25 mouse cellular contexts compared by ENCODE assay signal in the genomic region with DNA sequence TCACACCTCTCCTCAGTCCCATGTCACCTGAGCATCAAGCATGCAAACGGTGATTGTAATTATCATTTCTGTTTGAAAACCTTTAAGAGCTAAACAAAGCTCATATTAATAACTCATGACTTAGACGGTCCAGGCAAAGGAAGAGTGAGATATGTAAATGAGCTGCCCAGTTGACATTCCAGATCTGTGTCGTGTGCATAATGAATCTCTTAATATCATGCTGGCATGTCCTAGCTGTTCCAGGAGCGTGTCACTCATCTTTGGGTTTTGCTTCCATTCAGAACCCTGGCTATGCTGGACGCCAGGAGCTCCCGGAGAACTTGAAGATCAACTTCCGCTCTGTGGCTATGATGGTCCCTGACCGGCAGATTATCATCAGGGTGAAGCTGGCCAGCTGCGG.
A peak's percentile ranks its signal among the peaks of the same experiment; 100 is the strongest.
DNase-seq lines count a peak whose midpoint lies in the region; ATAC-seq lines count a peak whose summit lies in the region.
"Had no signal": no experiment of that assay in that cellular context is flagged by ENCODE, and none has a peak within 500 bp of the region (broad histone marks: within the 10 kb centered on the region; RNA-seq: fewer than 3 reads in every experiment).

No protein-coding gene starts in this region.

- H3K4me2 ChIP-seq in hindbrain, embryonic 15.5 days, result no peak overlapping the region
- no peak overlapping the region for H3K4me2 ChIP-seq in hindbrain, embryonic 11.5 days (replicated peaks; ENCODE audit: low read depth, low read length)
- no peak overlapping the region for H3K4me2 ChIP-seq in hindbrain, embryonic 16.5 days (ENCODE audit: low read length)
- peak overlapping the region; percentile 9; the same call in 1 of the 2 replicates for H3K4me2 ChIP-seq in midbrain, embryonic 13.5 days (replicated peaks)
- H3K4me2 ChIP-seq: heart, embryonic 12.5 days; intestine, embryonic 15.5 days; liver, embryonic 15.5 days; lung, embryonic 14.5 days; neural tube, embryonic 13.5 days had no signal

- no peak overlapping the region for H3K4me3 ChIP-seq in hindbrain, embryonic 15.5 days
- H3K4me3 ChIP-seq in hindbrain, embryonic 11.5 days (ENCODE audit: low read depth, low read length), result no peak overlapping the region
- no peak overlapping the region for H3K4me3 ChIP-seq in hindbrain, embryonic 16.5 days (ENCODE audit: low read length)
- H3K4me3 ChIP-seq in midbrain, embryonic 13.5 days (replicated peaks), result no peak overlapping the region
- H3K4me3 ChIP-seq: gastrocnemius, adult 2 months; heart, adult 2 months; heart, embryonic 12.5 days; intestine, embryonic 15.5 days; liver, embryonic 15.5 days; neural tube, embryonic 13.5 days had no signal

- no peaks in the 10 kb centered on the region for H3K27me3 ChIP-seq in hindbrain, embryonic 15.5 days
- H3K27me3 ChIP-seq in hindbrain, embryonic 11.5 days (ENCODE audit: control insufficient read depth, insufficient read depth, low read length), result no peaks in the 10 kb centered on the region
- H3K27me3 ChIP-seq in hindbrain, embryonic 16.5 days (replicated peaks; ENCODE audit: control insufficient read depth, insufficient read depth, low read length), result no peaks in the 10 kb centered on the region
- H3K27me3 ChIP-seq in midbrain, embryonic 13.5 days, result peaks cover 7% of the 10 kb centered on the region
- H3K27me3 ChIP-seq: CH12.LX; heart, embryonic 12.5 days; intestine, embryonic 15.5 days; liver, embryonic 15.5 days; neural tube, embryonic 13.5 days had no signal

- no peak for DNase-seq in hindbrain, embryonic 11.5 days (ENCODE audit: low spot score)
- peak; percentile 27 for DNase-seq in retina, postnatal 1 day
- DNase-seq in liver, result no peak
- DNase-seq: adrenal gland, adult 8-10 months; B cell, adult 2 months; cerebellum, adult 2 months; cerebellum, postnatal 25 days; gastrocnemius, adult 2 months; gastrocnemius, postnatal 36 days; heart, adult 2 months; kidney, adult 2 months; kidney, postnatal 4 days; lung, embryonic 14.5 days; lung, postnatal 14 days; right cerebral cortex, postnatal 14 days had no signal

- 0 out of 2 replicates have a peak, but pooled peaks have one; percentile 38 for ATAC-seq in hindbrain, embryonic 15.5 days (ENCODE audit: low FRiP score, low read depth)
- no peak for ATAC-seq in hindbrain, embryonic 11.5 days (ENCODE audit: low FRiP score)
- peak; percentile 77 for ATAC-seq in hindbrain, embryonic 16.5 days
- peak; percentile 56; the same call in 1 of the 2 replicates for ATAC-seq in midbrain, embryonic 13.5 days
- ATAC-seq: forebrain, embryonic 14.5 days; intestine, embryonic 15.5 days had no signal

- H3K9ac ChIP-seq in hindbrain, embryonic 15.5 days, result no peak overlapping the region
- no peak overlapping the region for H3K9ac ChIP-seq in hindbrain, embryonic 11.5 days (ENCODE audit: low read depth, low read length)
- H3K9ac ChIP-seq in hindbrain, embryonic 16.5 days (ENCODE audit: low read depth, low read length), result no peak overlapping the region
- H3K9ac ChIP-seq in midbrain, embryonic 13.5 days (replicated peaks), result no peak overlapping the region
- H3K9ac ChIP-seq: heart, embryonic 12.5 days; intestine, embryonic 15.5 days; liver, embryonic 15.5 days; lung, embryonic 14.5 days; neural tube, embryonic 13.5 days had no signal

- no peaks in the 10 kb centered on the region for H3K36me3 ChIP-seq in hindbrain, embryonic 15.5 days
- H3K36me3 ChIP-seq in hindbrain, embryonic 11.5 days (ENCODE audit: control insufficient read depth, insufficient read depth, low read length), result no peaks in the 10 kb centered on the region
- no peaks in the 10 kb centered on the region for H3K36me3 ChIP-seq in hindbrain, embryonic 16.5 days (ENCODE audit: control insufficient read depth, insufficient read depth, low read length)
- no peaks in the 10 kb centered on the region for H3K36me3 ChIP-seq in midbrain, embryonic 13.5 days
- H3K36me3 ChIP-seq: heart, embryonic 12.5 days; intestine, embryonic 15.5 days; liver, embryonic 15.5 days; neural tube, embryonic 13.5 days had no signal

- 56% methylated on average over 9 of the region's 9 CpGs for WGBS in hindbrain, embryonic 15.5 days
- 83% methylated on average over 9 of the region's 9 CpGs for WGBS in hindbrain, embryonic 11.5 days
- WGBS in hindbrain, embryonic 16.5 days, result 56% methylated on average over 9 of the region's 9 CpGs
- 61% methylated on average over 9 of the region's 9 CpGs for WGBS in midbrain, embryonic 13.5 days

- H3K27ac ChIP-seq in hindbrain, embryonic 15.5 days (replicated peaks), result no peak overlapping the region
- no peak overlapping the region for H3K27ac ChIP-seq in hindbrain, embryonic 11.5 days (ENCODE audit: low read depth, low read length)
- no peak overlapping the region for H3K27ac ChIP-seq in hindbrain, embryonic 16.5 days (ENCODE audit: low read depth, low read length)
- no peak overlapping the region for H3K27ac ChIP-seq in midbrain, embryonic 13.5 days
- H3K27ac ChIP-seq: gastrocnemius, adult 2 months; heart, adult 2 months; intestine, embryonic 15.5 days; kidney, postnatal 0 days; liver, embryonic 15.5 days; neural tube, embryonic 13.5 days had no signal

- H3K4me1 ChIP-seq in hindbrain, embryonic 15.5 days (replicated peaks), result no peaks in the 10 kb centered on the region
- H3K4me1 ChIP-seq in hindbrain, embryonic 11.5 days (replicated peaks; ENCODE audit: control insufficient read depth, insufficient read depth, low read length), result no peaks in the 10 kb centered on the region
- no peaks in the 10 kb centered on the region; the same call in 1 of the 2 replicates for H3K4me1 ChIP-seq in hindbrain, embryonic 16.5 days (ENCODE audit: control insufficient read depth, insufficient read depth, low read depth, low read length)
- peaks cover 13% of the 10 kb centered on the region for H3K4me1 ChIP-seq in midbrain, embryonic 13.5 days (replicated peaks)
- H3K4me1 ChIP-seq: heart, embryonic 12.5 days; intestine, embryonic 15.5 days; liver, embryonic 15.5 days; neural tube, embryonic 13.5 days had no signal

- H3K9me3 ChIP-seq in hindbrain, embryonic 15.5 days, result no peaks in the 10 kb centered on the region
- no peaks in the 10 kb centered on the region for H3K9me3 ChIP-seq in hindbrain, embryonic 11.5 days (ENCODE audit: control insufficient read depth, low read length)
- no peaks in the 10 kb centered on the region for H3K9me3 ChIP-seq in hindbrain, embryonic 16.5 days (ENCODE audit: control insufficient read depth, low read length)
- no peaks in the 10 kb centered on the region for H3K9me3 ChIP-seq in midbrain, embryonic 13.5 days
- H3K9me3 ChIP-seq: heart, embryonic 12.5 days; intestine, embryonic 15.5 days; liver, embryonic 15.5 days; neural tube, embryonic 13.5 days had no signal
